Mouse (Mus musculus): Measurements from ENCODE around the gene Commd3. TPM values are rescaled to one million over a fixed set of nuclear protein-coding genes. Genes with fewer than 3 reads are reported as not detected.
A peak's percentile ranks its signal among the peaks of the same experiment; 100 is the strongest.

Commd3 gene
- polyA plus RNA-seq (2012; rRNA removed): 27.0 and 36.2 TPM in 2 replicates
- polyA plus RNA-seq (2014; fragmentation: Nextera tagmentation; extraction: Ambion mirVana): 101 TPM in 2 replicates

- Histone ChIP-seq H3K27me3 (ENCODE audit: control insufficient read depth, insufficient read depth, low read length) (peaks cover 27% of the 10 kb centered on the region), H3K4me1 (replicated peaks; ENCODE audit: control insufficient read depth in 2 of 2, insufficient read depth in 2 of 2, low read length in 1 of 2) (peaks cover 3 to 6% of the 10 kb centered on the region in 2 experiments; a peak in 2 of 4 replicates), H3K27ac (peak within 1 kb of the TSS; percentile 5), H3K9ac (replicated peaks) (peak within 1 kb of the TSS; percentile 91), H3K9me3 (ENCODE audit: control insufficient read depth, low read length) (no peaks in the 10 kb centered on the region), H3K4me3 (ENCODE audit: insufficient read depth in 1 of 2, low read depth in 2 of 2, low read length in 2 of 2) (peak within 1 kb of the TSS; percentile 76 to 86), H3K36me3 (replicated peaks; ENCODE audit: control insufficient read depth, insufficient read depth, low read depth) (no peaks in the 10 kb centered on the region), H3K4me2 (ENCODE audit: low read depth) (peak within 1 kb of the TSS; percentile 94)
- DNase-seq (ENCODE audit: low read depth in 3 of 3, low spot score in 3 of 3) (peak; percentile 66 to 71 (median 71)), ATAC-seq (ENCODE audit: insufficient read depth) (peak; percentile 84)
- WGBS (ENCODE audit: insufficient replicate concordance): under 1% methylated on average over 89 of the region's 91 CpGs
- TF ChIP-seq EP300 (IDR thresholded peaks at IDR 0.05; ENCODE audit: low read depth) (no peak), CTCF (IDR thresholded peaks at IDR 0.05; ENCODE audit: low read depth) (no peak)
These were observed at the start of gene Commd3 for GRCm38 (mm10) chr2:18672133-18672765. Commd3 (plus strand) TSS chr2:18672384.

DNA sequence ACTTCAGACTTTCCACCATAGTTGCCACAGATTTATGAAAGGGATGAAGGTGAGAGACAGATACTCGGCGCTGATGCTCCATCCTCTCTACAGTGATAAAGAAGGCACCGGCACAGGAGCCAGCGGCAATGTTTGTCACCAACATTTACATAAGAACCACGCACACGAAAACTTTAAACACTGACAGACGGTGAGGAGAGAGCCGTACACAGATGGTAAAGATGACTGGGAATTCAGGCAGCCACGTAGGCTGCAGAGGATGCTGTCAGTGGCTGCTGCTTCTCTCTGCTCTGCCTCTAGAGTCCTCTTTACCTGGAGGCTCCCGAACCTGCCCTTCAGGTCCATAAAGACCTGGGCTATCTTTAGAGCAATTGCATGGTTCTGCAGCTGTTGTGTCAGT, 49.0 kb upstream of the Commd3 start:
- WGBS (ENCODE audit: insufficient replicate concordance): 55% methylated on average over 10 of the region's 10 CpGs
- no peak for ATAC-seq (ENCODE audit: insufficient read depth)
- H3K4me2 ChIP-seq (ENCODE audit: low read depth): no peak overlapping the region
- TF ChIP-seq CTCF (IDR thresholded peaks at IDR 0.05; ENCODE audit: low read depth) (no peak), EP300 (IDR thresholded peaks at IDR 0.05; ENCODE audit: low read depth) (no peak)
- H3K4me1 ChIP-seq (replicated peaks; ENCODE audit: control insufficient read depth in 2 of 2, insufficient read depth in 2 of 2, low read length in 1 of 2): no peaks in the 10 kb centered on the region
- H3K9ac ChIP-seq (replicated peaks): no peak overlapping the region
- no peak overlapping the region for H3K4me3 ChIP-seq (ENCODE audit: insufficient read depth in 1 of 2, low read depth in 2 of 2, low read length in 2 of 2)
- no peaks in the 10 kb centered on the region for H3K27me3 ChIP-seq (ENCODE audit: control insufficient read depth, insufficient read depth, low read length)
- H3K9me3 ChIP-seq (ENCODE audit: control insufficient read depth, low read length): no peaks in the 10 kb centered on the region
- no peak overlapping the region for H3K27ac ChIP-seq
- H3K36me3 ChIP-seq (replicated peaks; ENCODE audit: control insufficient read depth, insufficient read depth, low read depth): no peaks in the 10 kb centered on the region
- DNase-seq (ENCODE audit: low read depth in 3 of 3, low spot score in 3 of 3): no peak

GRCm38 (mm10) chr2:18630547-18630946, 41.6 kb upstream of the Commd3 start:
- Histone ChIP-seq H3K9ac (replicated peaks) (no peak overlapping the region), H3K4me3 (ENCODE audit: insufficient read depth in 1 of 2, low read depth in 2 of 2, low read length in 2 of 2) (no peak overlapping the region), H3K36me3 (replicated peaks; ENCODE audit: control insufficient read depth, insufficient read depth, low read depth) (no peaks in the 10 kb centered on the region), H3K9me3 (ENCODE audit: control insufficient read depth, low read length) (no peaks in the 10 kb centered on the region), H3K27me3 (ENCODE audit: control insufficient read depth, insufficient read depth, low read length) (no peaks in the 10 kb centered on the region), H3K4me2 (ENCODE audit: low read depth) (no peak overlapping the region), H3K4me1 (replicated peaks; ENCODE audit: control insufficient read depth in 2 of 2, insufficient read depth in 2 of 2, low read length in 1 of 2) (no peaks in the 10 kb centered on the region; a peak in 1 of 4 replicates), H3K27ac (no peak overlapping the region)
- 32% methylated on average over 5 of the region's 5 CpGs for WGBS (ENCODE audit: insufficient replicate concordance)
- DNase-seq (ENCODE audit: low read depth in 3 of 3, low spot score in 3 of 3) (no peak), ATAC-seq (ENCODE audit: insufficient read depth) (no peak)
- TF ChIP-seq EP300 (IDR thresholded peaks at IDR 0.05; ENCODE audit: low read depth) (no peak), CTCF (IDR thresholded peaks at IDR 0.05; ENCODE audit: low read depth) (no peak)

DNA sequence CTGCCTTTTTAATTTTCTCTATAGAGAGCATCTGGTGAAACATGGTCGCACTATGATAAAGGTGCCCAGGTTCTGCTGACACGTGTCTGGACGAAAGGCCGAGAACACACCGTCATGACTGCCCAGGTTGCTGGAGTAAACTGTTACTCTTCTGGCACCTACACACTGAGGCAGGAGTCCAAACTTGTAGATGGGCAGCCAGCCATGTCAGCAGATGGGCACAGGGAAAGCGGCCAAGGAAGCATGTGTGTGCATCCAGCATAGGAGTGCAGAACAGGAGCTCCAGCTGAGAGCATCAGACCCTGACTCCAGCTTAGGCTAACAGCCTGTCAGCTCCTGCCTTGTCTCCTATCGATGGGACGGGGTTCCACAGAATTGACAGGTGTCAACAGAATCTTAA, 37.1 kb upstream of the Commd3 start:
- no peaks in the 10 kb centered on the region for H3K9me3 ChIP-seq (ENCODE audit: control insufficient read depth, low read length)
- 77% methylated on average over 8 of the region's 8 CpGs for WGBS (ENCODE audit: insufficient replicate concordance)
- H3K4me1 ChIP-seq (replicated peaks; ENCODE audit: control insufficient read depth in 2 of 2, insufficient read depth in 2 of 2, low read length in 1 of 2): no peaks in the 10 kb centered on the region; a peak in 1 of 4 replicates
- no peaks in the 10 kb centered on the region for H3K36me3 ChIP-seq (replicated peaks; ENCODE audit: control insufficient read depth, insufficient read depth, low read depth)
- H3K27ac ChIP-seq: no peak overlapping the region
- DNase-seq (ENCODE audit: low read depth in 3 of 3, low spot score in 3 of 3) (no peak), ATAC-seq (ENCODE audit: insufficient read depth) (no peak)
- no peak overlapping the region for H3K4me3 ChIP-seq (ENCODE audit: insufficient read depth in 1 of 2, low read depth in 2 of 2, low read length in 2 of 2)
- H3K9ac ChIP-seq (replicated peaks): no peak overlapping the region
- no peaks in the 10 kb centered on the region for H3K27me3 ChIP-seq (ENCODE audit: control insufficient read depth, insufficient read depth, low read length)
- no peak overlapping the region for H3K4me2 ChIP-seq (ENCODE audit: low read depth)
- TF ChIP-seq CTCF (IDR thresholded peaks at IDR 0.05; ENCODE audit: low read depth) (no peak), EP300 (IDR thresholded peaks at IDR 0.05; ENCODE audit: low read depth) (no peak)

- H3K9ac ChIP-seq (replicated peaks): no peak overlapping the region
- no peaks in the 10 kb centered on the region for H3K9me3 ChIP-seq (ENCODE audit: control insufficient read depth, low read length)
- no peak overlapping the region for H3K27ac ChIP-seq
- H3K4me3 ChIP-seq (ENCODE audit: insufficient read depth in 1 of 2, low read depth in 2 of 2, low read length in 2 of 2): no peak overlapping the region
- no peak for ATAC-seq (ENCODE audit: insufficient read depth)
- no peaks in the 10 kb centered on the region for H3K27me3 ChIP-seq (ENCODE audit: control insufficient read depth, insufficient read depth, low read length)
- no peaks in the 10 kb centered on the region for H3K36me3 ChIP-seq (replicated peaks; ENCODE audit: control insufficient read depth, insufficient read depth, low read depth)
- H3K4me1 ChIP-seq (replicated peaks; ENCODE audit: control insufficient read depth in 2 of 2, insufficient read depth in 2 of 2, low read length in 1 of 2): no peaks in the 10 kb centered on the region
- no peak for DNase-seq (ENCODE audit: low read depth in 3 of 3, low spot score in 3 of 3)
- TF ChIP-seq EP300 (IDR thresholded peaks at IDR 0.05; ENCODE audit: low read depth) (no peak), CTCF (IDR thresholded peaks at IDR 0.05; ENCODE audit: low read depth) (no peak)
- H3K4me2 ChIP-seq (ENCODE audit: low read depth): no peak overlapping the region
- 52% methylated on average over 3 of the region's 4 CpGs for WGBS (ENCODE audit: insufficient replicate concordance)
These were observed 23.6 kb upstream of the Commd3 start for GRCm38 (mm10) chr2:18648563-18648962.
